ENCODE assay signal across 18 mouse cellular contexts in the genomic region with DNA sequence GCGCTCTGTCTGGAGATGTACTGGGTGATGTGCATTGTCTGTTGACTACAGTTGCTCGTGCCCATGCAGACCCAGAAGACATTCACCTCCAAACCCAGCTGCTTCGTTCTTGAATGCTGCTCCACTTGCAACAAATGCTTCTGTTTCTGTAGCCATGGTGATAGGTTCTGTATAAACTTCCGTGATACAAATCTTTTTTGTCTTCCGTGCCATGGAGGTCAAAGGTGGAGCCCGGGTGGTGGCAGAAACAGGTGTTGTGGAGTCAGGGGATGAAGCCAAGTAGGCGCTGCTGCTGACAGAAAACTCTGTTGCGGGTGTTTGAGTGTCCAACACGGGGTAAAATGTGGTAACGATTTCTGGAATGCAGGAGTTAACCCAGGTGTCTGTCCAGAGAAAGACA. TPM values are rescaled to one million over a fixed set of nuclear protein-coding genes. Genes with fewer than 3 reads are reported as not detected.
DNase-seq lines count a peak whose midpoint lies in the region; TF ChIP-seq lines count a peak whose summit lies in the region.
"Had no signal": no experiment of that assay in that cellular context is flagged by ENCODE, and none has a peak within 500 bp of the region (broad histone marks: within the 10 kb centered on the region; RNA-seq: fewer than 3 reads in every experiment).

No protein-coding gene starts in this region.

- 67% methylated on average over 10 of the region's 10 CpGs for WGBS in heart, embryonic 10.5 days

- peaks cover 17% of the 10 kb centered on the region; the same call in 1 of the 2 replicates for H3K4me1 ChIP-seq in heart, embryonic 10.5 days
- H3K4me1 ChIP-seq: midbrain, embryonic 12.5 days; neural tube, embryonic 12.5 days had no signal

- H3K27ac ChIP-seq in heart, embryonic 10.5 days = no peak overlapping the region
- H3K27ac ChIP-seq in left cerebral cortex, adult 2 months = peak overlapping the region; percentile 80
- H3K27ac ChIP-seq: liver, embryonic 14.5 days; macrophage; midbrain, embryonic 12.5 days; neural tube, embryonic 12.5 days had no signal

- intact Hi-C loops in left cerebral cortex, adult 2 months (cut with DNase I) = no loop called here
- intact Hi-C loops in left cerebral cortex, postnatal 25 days (cut with DNase I) = no loop called here

- DNase-seq in heart, adult 11 months = peak; percentile 87
- no peak for DNase-seq in heart, embryonic 10.5 days (ENCODE audit: low spot score)
- peak in 1 of 2 experiments; percentile 13 for DNase-seq in left cerebral cortex, adult 2 months (ENCODE audit: extremely low spot score in 1 of 2, low spot score in 2 of 2)
- DNase-seq in left cerebral cortex, postnatal 25 days (ENCODE audit: low spot score in 2 of 2) = no peak
- peak; percentile 19 for DNase-seq in right cerebral cortex, postnatal 4 days
- no peak for DNase-seq in right cerebral cortex, adult 18-20 months
- no peak for DNase-seq in thymus, adult 18-20 months
- DNase-seq: B cell, adult 2 months; cerebellum, adult 9-10 months; forebrain, postnatal 0 days; heart, postnatal 14 days; thymus, postnatal 4 days had no signal

- no peak for TF ChIP-seq CTCF in left cerebral cortex, adult 2 months (IDR thresholded peaks at IDR 0.05)

- no peaks in the 10 kb centered on the region for H3K36me3 ChIP-seq in heart, embryonic 10.5 days
- H3K36me3 ChIP-seq: heart, embryonic 12.5 days; hindbrain, embryonic 13.5 days; midbrain, embryonic 12.5 days; neural tube, embryonic 12.5 days had no signal

- H3K9me3 ChIP-seq in heart, embryonic 10.5 days = no peaks in the 10 kb centered on the region
- H3K9me3 ChIP-seq: heart, embryonic 12.5 days; hindbrain, embryonic 13.5 days; midbrain, embryonic 12.5 days; neural tube, embryonic 12.5 days had no signal

- H3K4me3 ChIP-seq in heart, embryonic 10.5 days = no peak overlapping the region
- no peak overlapping the region for H3K4me3 ChIP-seq in left cerebral cortex, adult 2 months
- H3K4me3 ChIP-seq: heart, embryonic 12.5 days; hindbrain, embryonic 13.5 days; midbrain, embryonic 12.5 days; neural tube, embryonic 12.5 days had no signal

- H3K27me3 ChIP-seq in heart, embryonic 10.5 days (ENCODE audit: insufficient read depth, poor library complexity, severe bottlenecking) = no peaks in the 10 kb centered on the region
- H3K27me3 ChIP-seq: heart, embryonic 12.5 days; hindbrain, embryonic 13.5 days; midbrain, embryonic 12.5 days; neural tube, embryonic 12.5 days had no signal

RNA-seq across cellular contexts. Expression of a gene that starts 9.4 kb away (rescaled TPM):
- 29.3 and 31.6 TPM in 2 replicates for polyA plus RNA-seq in heart, embryonic 10.5 days (2016; fragmentation: Nextera tagmentation; extraction: Ambion mirVana)
- 10 to 100 TPM; 72.1 to 72.6 TPM for total RNA-seq in left cerebral cortex, adult 2 months (2021)
- total RNA-seq in left cerebral cortex, postnatal 25 days (2021) = 10 to 100 TPM; 70.9 to 82.1 TPM

RNA-seq across cellular contexts. Expression of a gene that starts 9.4 kb away (rescaled TPM):
- 1.6 and 3.6 TPM in 2 replicates for polyA plus RNA-seq in heart, embryonic 10.5 days (2016; fragmentation: Nextera tagmentation; extraction: Ambion mirVana)
- 1 to 10 TPM; 2.0 to 3.4 TPM for total RNA-seq in left cerebral cortex, adult 2 months (2021)
- total RNA-seq in left cerebral cortex, postnatal 25 days (2021) = 1 to 10 TPM; 1.3 to 3.0 TPM

Comparison
In these comparisons a context has a peak if more than half of its experiments do, and no peak if none do; other contexts are left out.
1. DNase-seq: peak in heart, adult 11 months (single experiment) and right cerebral cortex, postnatal 4 days (single experiment); none in heart, embryonic 10.5 days (single experiment), left cerebral cortex, postnatal 25 days (0 of 2), right cerebral cortex, adult 18-20 months (single experiment) and thymus, adult 18-20 months (0 of 2).